Mouse (Mus musculus): Measurements from ENCODE around the gene Sppl2c.

The Sppl2c gene

GRCm38 (mm10) chr11:104220291-104220690, 34.2 kb downstream of the Sppl2c start:
- Histone ChIP-seq H3K36me3 (ENCODE audit: control insufficient read depth, insufficient read depth, low read length, poor library complexity, severe bottlenecking) (no peaks in the 10 kb centered on the region), H3K27me3 (ENCODE audit: control insufficient read depth, insufficient read depth, low read length, poor library complexity, severe bottlenecking) (no peaks in the 10 kb centered on the region)
- DNase-seq (ENCODE audit: low read depth, low spot score), result no peak

GRCm38 (mm10) chr11:104221751-104222150, 35.6 kb downstream of the Sppl2c start:
- H3K27me3 ChIP-seq (ENCODE audit: control insufficient read depth, insufficient read depth, low read length, poor library complexity, severe bottlenecking), result no peaks in the 10 kb centered on the region
- DNase-seq (ENCODE audit: low read depth, low spot score), result no peak
- H3K36me3 ChIP-seq (ENCODE audit: control insufficient read depth, insufficient read depth, low read length, poor library complexity, severe bottlenecking), result no peaks in the 10 kb centered on the region

- Histone ChIP-seq H3K27me3 (ENCODE audit: control insufficient read depth, insufficient read depth, low read length, poor library complexity, severe bottlenecking) (no peaks in the 10 kb centered on the region), H3K36me3 (ENCODE audit: control insufficient read depth, insufficient read depth, low read length, poor library complexity, severe bottlenecking) (no peaks in the 10 kb centered on the region)
- DNase-seq (ENCODE audit: low read depth, low spot score), result no peak
These were observed 37.2 kb downstream of the Sppl2c start for GRCm38 (mm10) chr11:104223301-104223700.

- H3K36me3 ChIP-seq (ENCODE audit: control insufficient read depth, insufficient read depth, low read length, poor library complexity, severe bottlenecking), result no peaks in the 10 kb centered on the region
- peaks cover 2% of the 10 kb centered on the region; the same call in 1 of the 2 replicates for H3K27me3 ChIP-seq (ENCODE audit: control insufficient read depth, insufficient read depth, low read length, poor library complexity, severe bottlenecking)
- no peak for DNase-seq (ENCODE audit: low read depth, low spot score)
These were observed 43.3 kb downstream of the Sppl2c start for GRCm38 (mm10) chr11:104229391-104229790.

- DNase-seq (ENCODE audit: low read depth, low spot score), result peak; percentile 29
- Histone ChIP-seq H3K27me3 (ENCODE audit: control insufficient read depth, insufficient read depth, low read length, poor library complexity, severe bottlenecking) (peaks cover 2% of the 10 kb centered on the region; the same call in 1 of the 2 replicates), H3K36me3 (ENCODE audit: control insufficient read depth, insufficient read depth, low read length, poor library complexity, severe bottlenecking) (no peaks in the 10 kb centered on the region)
These were observed 44.1 kb downstream of the Sppl2c start for GRCm38 (mm10) chr11:104230066-104230778.

- DNase-seq (ENCODE audit: low read depth, low spot score), result peak; percentile 77
- Histone ChIP-seq H3K36me3 (ENCODE audit: control insufficient read depth, insufficient read depth, low read length, poor library complexity, severe bottlenecking) (no peaks in the 10 kb centered on the region), H3K27me3 (ENCODE audit: control insufficient read depth, insufficient read depth, low read length, poor library complexity, severe bottlenecking) (peaks cover 2% of the 10 kb centered on the region; the same call in 1 of the 2 replicates)
These were observed 45.1 kb downstream of the Sppl2c start, which contains the start of gene Mapt for GRCm38 (mm10) chr11:104231041-104231911. Mapt (plus strand) TSS chr11:104231390.

GRCm38 (mm10) chr11:104232141-104233061, 46.3 kb downstream of the Sppl2c start:
- Histone ChIP-seq H3K36me3 (ENCODE audit: control insufficient read depth, insufficient read depth, low read length, poor library complexity, severe bottlenecking) (no peaks in the 10 kb centered on the region), H3K27me3 (ENCODE audit: control insufficient read depth, insufficient read depth, low read length, poor library complexity, severe bottlenecking) (peaks cover 2% of the 10 kb centered on the region; the same call in 1 of the 2 replicates)
- DNase-seq (ENCODE audit: low read depth, low spot score), result peak; percentile 11

GRCm38 (mm10) chr11:104233101-104233500, 47.0 kb downstream of the Sppl2c start:
- Histone ChIP-seq H3K27me3 (ENCODE audit: control insufficient read depth, insufficient read depth, low read length, poor library complexity, severe bottlenecking) (peaks cover 2% of the 10 kb centered on the region; the same call in 1 of the 2 replicates), H3K36me3 (ENCODE audit: control insufficient read depth, insufficient read depth, low read length, poor library complexity, severe bottlenecking) (no peaks in the 10 kb centered on the region)
- peak; percentile 2 for DNase-seq (ENCODE audit: low read depth, low spot score)

GRCm38 (mm10) chr11:104233574-104234206, 47.6 kb downstream of the Sppl2c start:
- peak; percentile 44 for DNase-seq (ENCODE audit: low read depth, low spot score)

GRCm38 (mm10) chr11:104234680-104235079, 48.6 kb downstream of the Sppl2c start:
- no peaks in the 10 kb centered on the region for H3K36me3 ChIP-seq (ENCODE audit: control insufficient read depth, insufficient read depth, low read length, poor library complexity, severe bottlenecking)
- peaks cover 2% of the 10 kb centered on the region; the same call in 1 of the 2 replicates for H3K27me3 ChIP-seq (ENCODE audit: control insufficient read depth, insufficient read depth, low read length, poor library complexity, severe bottlenecking)
- DNase-seq (ENCODE audit: low read depth, low spot score), result no peak

More at GRCm38 (mm10) chr11:104233574-104234206, 47.6 kb downstream of the Sppl2c start:
- no peaks in the 10 kb centered on the region for H3K36me3 ChIP-seq (ENCODE audit: control insufficient read depth, insufficient read depth, low read length, poor library complexity, severe bottlenecking)
- H3K27me3 ChIP-seq (ENCODE audit: control insufficient read depth, insufficient read depth, low read length, poor library complexity, severe bottlenecking), result peaks cover 2% of the 10 kb centered on the region; the same call in 1 of the 2 replicates

GRCm38 (mm10) chr11:104235881-104236280, 49.8 kb downstream of the Sppl2c start:
- Histone ChIP-seq H3K36me3 (ENCODE audit: control insufficient read depth, insufficient read depth, low read length, poor library complexity, severe bottlenecking) (no peaks in the 10 kb centered on the region), H3K27me3 (ENCODE audit: control insufficient read depth, insufficient read depth, low read length, poor library complexity, severe bottlenecking) (peaks cover 2% of the 10 kb centered on the region; the same call in 1 of the 2 replicates)
- DNase-seq (ENCODE audit: low read depth, low spot score), result no peak

GRCm38 (mm10) chr11:104237226-104237625, 51.1 kb downstream of the Sppl2c start:
- DNase-seq (ENCODE audit: low read depth, low spot score), result no peak
- Histone ChIP-seq H3K27me3 (ENCODE audit: control insufficient read depth, insufficient read depth, low read length, poor library complexity, severe bottlenecking) (peaks cover 2% of the 10 kb centered on the region; the same call in 1 of the 2 replicates), H3K36me3 (ENCODE audit: control insufficient read depth, insufficient read depth, low read length, poor library complexity, severe bottlenecking) (no peaks in the 10 kb centered on the region)

- Histone ChIP-seq H3K27me3 (ENCODE audit: control insufficient read depth, insufficient read depth, low read length, poor library complexity, severe bottlenecking) (peaks cover 2% of the 10 kb centered on the region; the same call in 1 of the 2 replicates), H3K36me3 (ENCODE audit: control insufficient read depth, insufficient read depth, low read length, poor library complexity, severe bottlenecking) (no peaks in the 10 kb centered on the region)
- DNase-seq (ENCODE audit: low read depth, low spot score), result no peak
These were observed 52.0 kb downstream of the Sppl2c start for GRCm38 (mm10) chr11:104237958-104238747.
